Mouse (Mus musculus) embryonic facial prominence, embryonic 13.5 days (tissue): ENCODE data around the gene Icosl. TPM values are rescaled to one million over a fixed set of nuclear protein-coding genes. Genes with fewer than 3 reads are reported as not detected.

Experiments used
- ATAC-seq: fragments of 200-750 bp; cut with Nextera tagmentation; 2 replicates; pipeline ENCODE4 v1.8.0; 2017; ENCODE audit warnings: low read depth; ENCODE audit not compliant: insufficient number of reproducible peaks, insufficient read depth, low FRiP score, low TSS enrichment
- H3K27ac ChIP-seq: fragments of 300-500 bp; sonication (generic); 2 replicates; pipeline ENCODE4 v1.5.1; 2015; ENCODE audit warnings: moderate library complexity, mild to moderate bottlenecking, inconsistent platforms
- H3K27me3 ChIP-seq: fragments of 300-500 bp; sonication (generic); 2 replicates; pipeline ENCODE4 v1.6.1; 2015; ENCODE audit warnings: mild to moderate bottlenecking, inconsistent platforms
- H3K36me3 ChIP-seq: fragments of 300-500 bp; sonication (generic); 2 replicates; pipeline ENCODE4 v1.6.1; 2015; ENCODE audit warnings: mild to moderate bottlenecking, inconsistent platforms
- H3K4me1 ChIP-seq: fragments of 300-500 bp; sonication (generic); 2 replicates; pipeline ENCODE4 v1.6.1; 2015; ENCODE audit warnings: inconsistent platforms
- H3K4me2 ChIP-seq: fragments of 300-500 bp; sonication (generic); 2 replicates; pipeline ENCODE4 v1.6.1; 2015; ENCODE audit warnings: moderate library complexity, mild to moderate bottlenecking, inconsistent platforms
- H3K4me3 ChIP-seq: fragments of 300-500 bp; sonication (generic); 2 replicates; pipeline ENCODE4 v1.5.1; 2015; ENCODE audit warnings: mild to moderate bottlenecking, inconsistent platforms
- H3K9ac ChIP-seq: fragments of 300-500 bp; sonication (generic); 2 replicates; pipeline ENCODE4 v1.6.1; 2015; ENCODE audit warnings: mild to moderate bottlenecking, inconsistent platforms
- H3K9me3 ChIP-seq: fragments of 300-500 bp; sonication (generic); 2 replicates; pipeline ENCODE4 v1.6.1; 2016; ENCODE audit warnings: inconsistent platforms
- WGBS: fragments of 180-500 bp; shearing (Covaris S2); methylation state at CpG from one replicate; pipeline ENCODE4 v1.1.7; 2015; ENCODE audit warnings: mixed read lengths; 5-methylcytosine and 5-hydroxymethylcytosine counted together
- polyA plus RNA-seq: library from polyadenylated mRNA; unstranded; fragments of >200 nt; fragmentation: Nextera tagmentation; extraction: Ambion mirVana; gene quantifications from 2 replicates; pipeline ENCODE4 v1.2.1, GENCODE M21; 2015

Icosl gene
- polyA plus RNA-seq, 1 experiment from 2014 or later, result 4.4 TPM

DNA sequence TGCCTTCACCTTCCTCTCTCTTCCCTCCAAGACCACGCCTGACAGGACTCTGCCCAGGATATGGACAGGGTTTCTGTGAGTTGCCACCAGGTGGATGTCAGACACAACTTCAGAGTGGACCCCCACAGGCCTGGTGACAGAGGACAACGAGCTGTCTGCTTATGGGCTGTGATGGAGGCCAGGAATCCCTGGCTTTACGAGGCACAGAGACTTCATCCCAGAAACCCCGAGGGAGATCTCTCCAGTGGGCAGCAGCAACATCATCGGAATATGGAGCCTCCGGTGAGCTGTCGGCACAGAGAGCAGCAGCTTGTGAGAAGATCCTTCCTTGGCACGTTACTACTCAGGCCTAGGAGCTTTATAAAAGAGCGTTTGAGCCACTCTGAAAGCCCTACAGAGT, 8.8 kb downstream of the Icosl start:
- no peaks in the 10 kb centered on the region for H3K9me3 ChIP-seq
- WGBS, result 78% methylated on average over 9 of the region's 9 CpGs
- no peaks in the 10 kb centered on the region for H3K27me3 ChIP-seq
- no peak for ATAC-seq
- no peaks in the 10 kb centered on the region for H3K36me3 ChIP-seq
- H3K27ac ChIP-seq, result no peak overlapping the region
- no peaks in the 10 kb centered on the region for H3K4me1 ChIP-seq
- no peak overlapping the region for H3K9ac ChIP-seq
- no peak overlapping the region for H3K4me2 ChIP-seq
- no peak overlapping the region for H3K4me3 ChIP-seq

DNA sequence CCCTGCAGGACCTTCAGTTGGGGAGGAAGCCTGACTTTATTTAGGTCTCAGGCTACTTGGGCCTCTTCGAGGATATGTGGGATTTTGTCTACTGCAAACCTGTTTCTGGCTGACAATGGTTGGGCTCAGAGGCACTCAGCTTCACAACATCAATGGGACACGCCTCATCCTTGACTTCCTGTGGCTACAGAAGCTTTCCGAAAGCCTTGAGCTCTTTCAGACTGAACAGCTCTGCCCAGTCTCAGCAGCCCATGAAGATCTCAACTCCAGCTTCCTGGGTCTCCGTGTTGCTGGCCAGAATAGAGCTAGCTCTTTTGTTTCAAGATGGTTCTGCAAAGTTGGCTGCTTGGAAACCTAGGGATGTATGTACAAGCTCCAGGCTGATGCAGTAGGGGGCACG, 9.2 kb downstream of the Icosl start:
- no peak for ATAC-seq
- Histone ChIP-seq H3K36me3 (no peaks in the 10 kb centered on the region), H3K9me3 (no peaks in the 10 kb centered on the region), H3K4me3 (no peak overlapping the region), H3K4me1 (no peaks in the 10 kb centered on the region), H3K27ac (no peak overlapping the region), H3K9ac (no peak overlapping the region), H3K4me2 (no peak overlapping the region), H3K27me3 (no peaks in the 10 kb centered on the region)
- 80% methylated on average over 5 of the region's 5 CpGs for WGBS

DNA sequence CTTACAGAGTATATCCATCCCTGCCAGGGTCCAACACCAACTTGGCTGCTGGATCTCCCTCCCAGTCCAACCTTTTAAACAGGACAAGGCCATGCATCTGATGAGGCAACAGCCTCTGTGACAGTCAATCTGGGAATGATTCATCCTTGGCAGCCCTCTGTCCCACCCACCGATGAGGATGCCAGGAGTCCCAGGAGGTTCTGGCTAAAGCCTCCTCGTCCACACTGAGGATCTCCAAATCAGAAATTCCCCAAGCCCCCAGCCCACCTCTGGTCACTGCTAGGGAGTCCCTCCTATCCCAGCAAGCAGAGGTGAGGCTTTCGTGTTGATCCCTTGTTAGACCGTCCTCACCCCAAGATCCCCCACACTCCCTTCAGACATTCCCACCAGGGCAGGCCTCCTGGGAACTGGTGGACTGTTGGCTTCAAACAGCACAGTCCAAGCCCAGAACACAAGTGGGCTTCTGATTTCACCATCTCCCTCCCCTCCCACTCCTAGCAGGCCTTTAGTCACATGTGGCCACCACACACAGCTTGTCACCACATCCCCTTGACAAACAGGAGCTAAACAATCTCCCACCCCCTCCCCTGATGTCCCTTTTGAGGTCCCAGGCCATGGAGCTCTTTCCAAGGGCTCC, 11.0 kb downstream of the Icosl start:
- no peak overlapping the region for H3K9ac ChIP-seq
- 70% methylated on average over 4 of the region's 4 CpGs for WGBS
- no peak overlapping the region for H3K27ac ChIP-seq
- H3K4me3 ChIP-seq, result no peak overlapping the region
- 0 out of 2 replicates have a peak, but pooled peaks have one; percentile 29 for ATAC-seq
- no peaks in the 10 kb centered on the region for H3K4me1 ChIP-seq
- no peak overlapping the region for H3K4me2 ChIP-seq
- H3K27me3 ChIP-seq, result no peaks in the 10 kb centered on the region
- H3K36me3 ChIP-seq, result no peaks in the 10 kb centered on the region
- H3K9me3 ChIP-seq, result no peaks in the 10 kb centered on the region

DNA sequence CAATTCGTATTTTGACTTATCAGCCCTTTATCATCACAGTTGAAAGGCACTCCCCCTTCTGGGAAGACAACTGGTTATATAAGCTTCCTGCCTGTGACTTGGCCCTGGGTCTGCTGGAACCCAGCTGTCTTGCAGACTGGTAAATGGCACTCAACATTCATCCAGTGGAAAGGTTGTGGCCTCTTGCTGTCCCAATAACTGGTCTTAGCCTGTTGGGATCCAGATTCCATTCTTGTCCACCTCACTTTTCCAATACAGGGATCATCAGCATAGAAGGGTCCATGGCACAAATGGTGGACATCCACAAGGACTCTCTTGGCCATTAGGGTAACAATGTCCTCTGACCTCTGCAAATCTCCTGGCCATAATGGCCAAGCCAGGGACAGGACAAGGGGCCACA, 15.0 kb downstream of the Icosl start:
- H3K27ac ChIP-seq, result no peak overlapping the region
- H3K27me3 ChIP-seq, result no peaks in the 10 kb centered on the region
- no peak overlapping the region for H3K4me3 ChIP-seq
- no peaks in the 10 kb centered on the region for H3K36me3 ChIP-seq
- ATAC-seq, result no peak
- no peak overlapping the region for H3K9ac ChIP-seq
- no peak overlapping the region for H3K4me2 ChIP-seq
- no peaks in the 10 kb centered on the region for H3K9me3 ChIP-seq
- WGBS, result 57% methylated on average over 1 of the region's 1 CpGs
- H3K4me1 ChIP-seq, result no peaks in the 10 kb centered on the region

DNA sequence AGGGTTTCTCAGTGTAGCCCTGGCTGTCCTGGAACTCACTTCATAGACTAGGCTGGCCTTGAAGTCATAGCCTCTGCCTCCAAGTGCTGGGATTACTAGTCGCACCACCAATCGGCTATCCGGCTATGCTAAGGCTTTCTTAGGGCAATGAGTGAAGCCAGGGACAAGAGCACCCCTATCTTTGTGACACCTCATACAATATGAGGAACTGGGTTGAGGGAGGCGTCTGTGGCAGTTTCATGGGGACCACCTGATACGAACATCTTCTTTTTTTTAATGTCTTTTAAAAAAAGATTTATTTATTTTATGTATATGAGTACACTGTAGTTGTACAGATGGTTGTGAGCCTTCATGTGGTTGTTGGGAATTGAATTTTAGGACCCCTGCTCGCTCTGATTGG, 16.6 kb downstream of the Icosl start:
- no peaks in the 10 kb centered on the region for H3K36me3 ChIP-seq
- no peak overlapping the region for H3K27ac ChIP-seq
- H3K9ac ChIP-seq, result no peak overlapping the region
- no peaks in the 10 kb centered on the region; the same call in 1 of the 2 replicates for H3K4me1 ChIP-seq
- ATAC-seq, result no peak
- H3K27me3 ChIP-seq, result no peaks in the 10 kb centered on the region
- no peak overlapping the region for H3K4me3 ChIP-seq
- WGBS, result 95% methylated on average over 6 of the region's 6 CpGs
- no peak overlapping the region for H3K4me2 ChIP-seq
- H3K9me3 ChIP-seq, result no peaks in the 10 kb centered on the region

DNA sequence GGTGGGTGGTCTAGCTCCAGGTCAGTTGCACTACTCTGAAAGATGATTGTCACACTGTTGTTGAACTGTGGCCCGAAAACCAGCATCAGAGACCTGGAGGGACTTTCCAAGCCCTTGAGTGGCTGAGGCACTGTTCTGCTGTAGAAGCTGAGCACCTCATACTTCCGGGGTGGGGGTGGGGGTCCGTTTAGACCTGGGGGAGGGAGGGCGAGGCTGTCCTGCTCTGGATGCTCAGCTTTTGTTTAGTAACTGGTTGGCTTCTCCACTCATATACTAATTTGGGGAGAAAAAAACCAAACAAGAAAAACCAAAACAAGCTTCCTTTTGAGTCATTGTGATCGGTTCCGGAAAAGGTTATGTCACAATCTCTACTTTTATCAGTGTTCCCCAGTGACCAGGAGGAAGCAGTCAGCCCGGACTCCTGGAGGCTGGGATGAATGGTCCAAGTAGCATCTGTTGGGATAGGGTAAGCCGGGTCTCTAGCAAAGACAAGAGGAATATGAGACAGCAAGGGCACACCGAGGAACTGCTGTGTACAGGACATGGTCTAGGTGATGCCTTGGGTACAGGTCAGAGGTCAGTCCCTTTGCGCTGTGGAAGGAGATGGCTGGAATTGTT, 17.5 kb downstream of the Icosl start:
- H3K36me3 ChIP-seq, result no peaks in the 10 kb centered on the region
- H3K4me1 ChIP-seq, result no peaks in the 10 kb centered on the region; the same call in 1 of the 2 replicates
- H3K9me3 ChIP-seq, result no peaks in the 10 kb centered on the region
- H3K27ac ChIP-seq, result no peak overlapping the region
- H3K9ac ChIP-seq, result no peak overlapping the region
- H3K4me2 ChIP-seq, result no peak overlapping the region
- ATAC-seq, result no peak
- no peaks in the 10 kb centered on the region for H3K27me3 ChIP-seq
- 82% methylated on average over 10 of the region's 10 CpGs for WGBS
- H3K4me3 ChIP-seq, result no peak overlapping the region

DNA sequence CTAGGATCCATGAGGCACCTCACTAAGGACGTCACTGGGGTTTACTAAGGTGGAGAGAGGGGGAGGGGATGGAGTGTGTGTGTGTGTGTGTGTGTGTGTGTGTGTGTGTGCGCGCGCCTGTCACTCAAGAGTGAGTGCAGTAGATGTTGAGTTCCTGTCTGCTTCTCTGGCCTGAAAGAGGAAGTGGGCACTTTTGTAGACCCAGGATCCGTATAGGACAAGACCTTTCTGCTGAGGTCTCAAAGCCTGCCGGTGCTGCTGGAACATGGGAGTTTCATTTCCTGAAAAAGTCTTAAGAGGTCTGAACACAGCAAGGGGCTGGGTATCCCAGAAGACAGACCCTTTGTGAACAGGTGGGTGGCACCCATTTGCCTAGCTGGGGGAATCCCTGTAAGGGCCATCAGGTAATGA, 18.0 kb downstream of the Icosl start:
- Histone ChIP-seq H3K27me3 (no peaks in the 10 kb centered on the region), H3K36me3 (no peaks in the 10 kb centered on the region), H3K4me2 (no peak overlapping the region), H3K9me3 (no peaks in the 10 kb centered on the region), H3K9ac (no peak overlapping the region), H3K4me3 (no peak overlapping the region), H3K4me1 (no peaks in the 10 kb centered on the region; the same call in 1 of the 2 replicates), H3K27ac (no peak overlapping the region)
- no peak for ATAC-seq
- 79% methylated on average over 6 of the region's 6 CpGs for WGBS

DNA sequence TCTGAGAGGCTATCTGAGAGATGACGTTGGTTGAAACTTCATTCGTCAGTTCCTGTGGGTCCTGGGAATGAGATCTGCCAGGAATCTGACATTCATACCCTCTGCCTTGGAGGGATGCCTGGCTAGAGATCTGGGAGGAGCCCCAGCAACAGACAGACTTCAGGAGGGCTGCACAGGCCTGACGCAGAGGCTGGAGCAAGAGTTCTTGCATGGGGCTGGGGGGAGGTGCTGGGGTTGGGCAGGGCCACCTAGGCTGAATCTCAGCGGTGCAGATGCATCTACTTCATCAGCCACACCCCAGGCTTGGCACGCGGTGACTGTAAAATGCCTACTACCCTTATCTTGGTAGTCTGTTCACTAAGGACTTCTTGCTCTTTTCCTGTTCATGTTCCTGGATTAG, 21.1 kb downstream of the Icosl start:
- Histone ChIP-seq H3K36me3 (no peaks in the 10 kb centered on the region), H3K4me2 (no peak overlapping the region), H3K4me1 (no peaks in the 10 kb centered on the region; the same call in 1 of the 2 replicates), H3K27me3 (no peaks in the 10 kb centered on the region), H3K27ac (no peak overlapping the region), H3K9ac (no peak overlapping the region), H3K9me3 (no peaks in the 10 kb centered on the region), H3K4me3 (no peak overlapping the region)
- ATAC-seq, result no peak
- WGBS, result 46% methylated on average over 6 of the region's 6 CpGs

DNA sequence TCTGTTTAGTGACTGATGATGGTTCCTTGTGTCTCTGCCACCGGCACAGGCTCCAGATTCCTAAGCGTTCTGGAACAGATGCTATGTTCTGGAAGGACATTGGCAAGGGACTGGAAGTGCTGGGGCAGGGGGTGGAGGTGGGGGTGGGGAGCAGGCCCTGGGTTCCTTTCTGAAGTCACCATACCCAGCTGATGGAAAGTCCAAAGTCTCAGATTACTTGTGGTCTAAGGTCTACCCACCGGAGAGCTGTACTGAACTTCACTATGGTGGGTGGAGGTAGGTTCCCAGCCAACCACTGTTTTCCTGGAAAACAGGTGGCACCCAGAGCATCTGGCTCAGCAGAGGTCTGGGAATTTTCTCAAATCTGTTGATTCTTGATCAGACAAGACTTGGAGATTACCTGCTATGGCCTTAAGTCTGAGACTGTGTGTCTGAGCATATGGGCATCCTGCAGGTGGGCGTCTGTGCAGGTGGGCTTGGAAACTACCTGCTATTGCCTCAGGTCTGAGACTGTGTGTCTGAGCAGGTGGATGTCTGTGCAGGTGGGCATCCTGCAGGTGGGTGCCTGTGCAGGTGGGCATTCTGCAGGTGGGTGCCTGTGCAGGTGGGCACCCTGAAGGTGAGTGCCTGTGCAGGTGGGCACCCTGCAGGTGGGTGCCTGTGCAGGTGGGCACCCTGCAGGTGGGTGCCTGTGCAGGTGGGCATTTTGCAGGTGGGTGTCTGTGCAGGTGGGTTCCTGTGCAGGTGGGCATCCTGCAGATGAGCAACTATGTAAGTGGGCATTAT, 21.8 kb downstream of the Icosl start:
- Histone ChIP-seq H3K27me3 (no peaks in the 10 kb centered on the region), H3K4me2 (no peak overlapping the region), H3K27ac (no peak overlapping the region), H3K9me3 (no peaks in the 10 kb centered on the region), H3K4me1 (no peaks in the 10 kb centered on the region; the same call in 1 of the 2 replicates), H3K9ac (no peak overlapping the region), H3K4me3 (no peak overlapping the region), H3K36me3 (no peaks in the 10 kb centered on the region)
- no peak for ATAC-seq
- WGBS, result 75% methylated on average over 4 of the region's 4 CpGs

DNA sequence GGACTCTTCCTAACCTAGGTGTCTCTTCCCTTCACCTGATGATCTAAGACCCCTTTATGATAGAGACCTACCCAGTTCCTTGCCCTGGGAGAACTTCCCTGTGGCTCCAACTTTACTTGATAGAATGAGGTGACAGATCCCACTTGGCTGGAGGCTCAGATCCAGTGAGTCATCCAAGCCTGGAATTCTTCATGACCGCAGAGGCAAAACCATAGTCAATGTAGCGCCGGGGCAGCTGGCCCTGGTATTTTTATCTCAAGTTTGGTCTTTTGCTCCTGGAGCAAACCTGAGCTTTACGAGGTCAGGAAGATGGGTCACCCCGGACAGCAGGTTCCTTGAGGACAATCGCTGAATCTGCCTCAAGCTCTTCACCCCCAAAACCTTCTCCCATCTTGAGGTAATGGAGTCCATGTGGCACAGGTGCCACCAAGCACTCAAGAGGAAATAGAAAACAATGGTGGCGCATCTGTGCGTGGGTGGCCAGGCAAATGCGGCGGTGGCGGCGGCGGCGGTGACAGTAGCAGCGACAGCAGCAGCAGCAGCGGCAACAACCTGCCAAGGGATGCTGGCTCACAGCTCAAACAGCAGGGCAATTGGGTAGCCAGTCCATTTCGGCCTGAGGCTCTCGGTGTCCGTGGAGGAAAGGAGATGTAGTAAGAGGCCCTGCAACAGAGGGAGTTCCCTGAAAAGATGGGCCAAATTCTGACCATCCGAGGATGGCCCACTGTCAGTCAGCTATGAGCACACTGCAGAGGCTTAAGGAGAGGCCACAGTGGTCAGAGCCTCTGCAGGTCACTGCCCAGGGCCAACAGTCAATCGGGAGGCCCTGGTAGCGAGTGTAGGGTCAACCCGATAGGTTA, 23.0 kb downstream of the Icosl start:
- WGBS, result 85% methylated on average over 23 of the region's 23 CpGs

DNA sequence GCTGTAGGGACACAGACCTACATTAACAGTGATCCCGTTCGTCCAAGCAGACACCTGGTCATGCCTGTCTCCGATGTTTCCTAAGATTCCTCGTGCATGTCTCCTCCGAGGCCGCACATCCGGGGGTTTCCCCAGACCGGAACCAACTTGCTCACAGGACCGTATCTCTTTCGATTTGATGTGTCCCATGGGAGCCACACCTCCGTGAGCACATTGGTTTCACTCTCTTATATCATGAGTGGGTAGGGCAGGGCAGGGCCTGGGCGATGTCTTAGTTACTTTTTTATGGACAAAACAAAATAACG, 23.6 kb downstream of the Icosl start:
- ATAC-seq, result no peak
- WGBS, result 92% methylated on average over 13 of the region's 13 CpGs
- H3K9ac ChIP-seq, result no peak overlapping the region
- no peak overlapping the region for H3K4me3 ChIP-seq
- H3K27me3 ChIP-seq, result no peaks in the 10 kb centered on the region
- H3K4me1 ChIP-seq, result no peaks in the 10 kb centered on the region; the same call in 1 of the 2 replicates
- no peaks in the 10 kb centered on the region for H3K9me3 ChIP-seq
- no peaks in the 10 kb centered on the region for H3K36me3 ChIP-seq
- H3K27ac ChIP-seq, result no peak overlapping the region
- H3K4me2 ChIP-seq, result no peak overlapping the region

More for the DNA sequence above, 23.0 kb downstream of the Icosl start:
- Histone ChIP-seq H3K36me3 (no peaks in the 10 kb centered on the region), H3K4me2 (no peak overlapping the region), H3K9ac (no peak overlapping the region), H3K4me1 (no peaks in the 10 kb centered on the region; the same call in 1 of the 2 replicates), H3K9me3 (no peaks in the 10 kb centered on the region), H3K4me3 (no peak overlapping the region), H3K27ac (no peak overlapping the region), H3K27me3 (no peaks in the 10 kb centered on the region)
- no peak for ATAC-seq
